Comparison of ENCODE assay signal across 8 mouse cellular contexts in the genomic region with DNA sequence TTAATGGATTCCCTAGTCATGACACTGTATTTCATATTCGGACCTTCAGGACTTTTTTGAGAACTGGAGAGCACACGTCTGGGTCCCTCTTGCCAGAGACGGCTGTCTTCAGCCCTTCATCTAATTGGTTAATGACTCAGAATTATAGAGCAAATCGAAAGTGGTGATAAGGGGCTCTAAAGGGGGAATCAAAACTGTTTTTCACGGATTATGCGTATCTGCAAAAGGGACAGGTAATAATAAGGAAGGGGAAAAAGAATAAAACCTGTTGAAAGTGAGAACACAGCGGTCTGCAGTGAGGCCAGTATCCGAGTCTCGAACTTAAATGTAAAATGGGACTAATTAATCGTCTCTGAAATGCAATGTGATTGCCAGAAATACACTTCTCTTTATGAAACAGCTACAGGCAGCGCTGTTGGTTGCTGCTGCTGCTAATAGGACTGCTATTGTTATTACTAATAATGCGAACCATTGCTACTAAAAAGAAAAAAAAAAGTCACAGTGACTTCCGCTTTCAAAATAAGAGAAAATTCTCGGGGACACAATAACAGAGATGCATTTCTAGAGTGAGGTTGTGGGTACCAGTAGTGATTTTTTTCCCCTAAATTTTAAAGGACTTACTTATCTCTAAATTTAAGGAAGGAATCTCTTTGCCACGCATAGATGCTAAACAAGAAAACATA. TPM values are rescaled to one million over a fixed set of nuclear protein-coding genes. Genes with fewer than 3 reads are reported as not detected.
A peak's percentile ranks its signal among the peaks of the same experiment; 100 is the strongest.
DNase-seq lines count a peak whose midpoint lies in the region; ATAC-seq and TF ChIP-seq lines count a peak whose summit lies in the region.

No protein-coding gene starts in this region.

- peak overlapping the region; percentile 47; the same call in 1 of the 2 replicates for H3K9ac ChIP-seq in kidney, embryonic 14.5 days (ENCODE audit: low read depth, low read length)
- H3K9ac ChIP-seq in hindbrain, embryonic 16.5 days (ENCODE audit: low read depth, low read length) = peak overlapping the region; percentile 80
- H3K9ac ChIP-seq in midbrain, embryonic 15.5 days = peak overlapping the region; percentile 80

- TF ChIP-seq POLR2A in brain, embryonic 14.5 days (IDR thresholded peaks at IDR 0.05; ENCODE audit: borderline replicate concordance, extremely low read depth, insufficient read depth, insufficient read length, poor library complexity, severe bottlenecking) = no peak

- H3K27me3 ChIP-seq in kidney, embryonic 14.5 days (ENCODE audit: control insufficient read depth, insufficient read depth, low read length) = peaks cover 9% of the 10 kb centered on the region; the same call in 1 of the 2 replicates
- H3K27me3 ChIP-seq in hindbrain, embryonic 16.5 days (replicated peaks; ENCODE audit: control insufficient read depth, insufficient read depth, low read length) = no peaks in the 10 kb centered on the region
- no peaks in the 10 kb centered on the region for H3K27me3 ChIP-seq in midbrain, embryonic 15.5 days (replicated peaks)

- DNase-seq in kidney, adult 11 months = no peak
- DNase-seq in brain, embryonic 14.5 days (ENCODE audit: low read depth) = peak; percentile 49
- DNase-seq in layer of hippocampus, postnatal 36 days = no peak
- no peak for DNase-seq in layer of hippocampus, postnatal 25 days (ENCODE audit: extremely low spot score in 1 of 2, low spot score in 1 of 2)
- no peak for DNase-seq in adipocyte (ENCODE audit: low spot score)

- H3K4me1 ChIP-seq in kidney, embryonic 14.5 days (ENCODE audit: control insufficient read depth, insufficient read depth, low read length) = no peaks in the 10 kb centered on the region
- no peaks in the 10 kb centered on the region for H3K4me1 ChIP-seq in hindbrain, embryonic 16.5 days (ENCODE audit: control insufficient read depth, insufficient read depth, low read depth, low read length)
- H3K4me1 ChIP-seq in midbrain, embryonic 15.5 days = peaks cover 13% of the 10 kb centered on the region

- H3K9me3 ChIP-seq in kidney, embryonic 14.5 days (ENCODE audit: control insufficient read depth, low read length) = no peaks in the 10 kb centered on the region
- H3K9me3 ChIP-seq in hindbrain, embryonic 16.5 days (ENCODE audit: control insufficient read depth, low read length) = no peaks in the 10 kb centered on the region
- no peaks in the 10 kb centered on the region for H3K9me3 ChIP-seq in midbrain, embryonic 15.5 days

- no peak overlapping the region for H3K27ac ChIP-seq in kidney, embryonic 14.5 days (ENCODE audit: low read depth, low read length)
- H3K27ac ChIP-seq in hindbrain, embryonic 16.5 days (ENCODE audit: low read depth, low read length) = no peak overlapping the region
- peak overlapping the region; percentile 85; the same call in 1 of the 2 replicates for H3K27ac ChIP-seq in midbrain, embryonic 15.5 days

- WGBS in kidney, embryonic 14.5 days = 17% methylated on average over 15 of the region's 15 CpGs
- 10% methylated on average over 15 of the region's 15 CpGs for WGBS in hindbrain, embryonic 16.5 days
- 7% methylated on average over 15 of the region's 15 CpGs for WGBS in midbrain, embryonic 15.5 days

- H3K4me2 ChIP-seq in kidney, embryonic 14.5 days (replicated peaks; ENCODE audit: low read depth, low read length) = peak overlapping the region; percentile 88
- H3K4me2 ChIP-seq in hindbrain, embryonic 16.5 days (ENCODE audit: low read length) = peak overlapping the region; percentile 80
- H3K4me2 ChIP-seq in midbrain, embryonic 15.5 days = peak overlapping the region; percentile 68

- no peaks in the 10 kb centered on the region for H3K36me3 ChIP-seq in kidney, embryonic 14.5 days (ENCODE audit: control insufficient read depth, insufficient read depth, low read length)
- H3K36me3 ChIP-seq in hindbrain, embryonic 16.5 days (ENCODE audit: control insufficient read depth, insufficient read depth, low read length) = no peaks in the 10 kb centered on the region
- H3K36me3 ChIP-seq in midbrain, embryonic 15.5 days (replicated peaks) = no peaks in the 10 kb centered on the region

- peak overlapping the region; percentile 67 for H3K4me3 ChIP-seq in kidney, embryonic 14.5 days (ENCODE audit: low read length)
- peak overlapping the region; percentile 61 for H3K4me3 ChIP-seq in hindbrain, embryonic 16.5 days (ENCODE audit: low read length)
- peak overlapping the region; percentile 92 for H3K4me3 ChIP-seq in midbrain, embryonic 15.5 days

- no peak for ATAC-seq in kidney, embryonic 14.5 days (ENCODE audit: low FRiP score, low TSS enrichment)
- ATAC-seq in hindbrain, embryonic 16.5 days = peak; percentile 38
- peak; percentile 34; the same call in 1 of the 2 replicates for ATAC-seq in midbrain, embryonic 15.5 days (replicated peaks)

- TF ChIP-seq CTCF in brain, embryonic 14.5 days (IDR thresholded peaks at IDR 0.05; ENCODE audit: borderline replicate concordance, extremely low read depth, insufficient read depth, insufficient read length) = no peak

RNA-seq across cellular contexts. Expression of a gene that starts 1.0 kb away (rescaled TPM):
- 0.27 and 0.38 TPM in 2 replicates for polyA plus RNA-seq in kidney, embryonic 14.5 days (2014; fragmentation: Nextera tagmentation; extraction: Ambion mirVana)
- 1.5 and 2.5 TPM in 2 replicates for polyA plus RNA-seq in brain, embryonic 14.5 days (2012; rRNA removed)
- 3.6 and 4.5 TPM in 2 replicates for polyA plus RNA-seq in hindbrain, embryonic 16.5 days (2015; fragmentation: Nextera tagmentation; extraction: Ambion mirVana)
- 2.6 and 3.1 TPM in 2 replicates for polyA plus RNA-seq in midbrain, embryonic 15.5 days (2015; fragmentation: Nextera tagmentation; extraction: Ambion mirVana)
- 1 to 10 TPM; 4.1 to 5.5 TPM for total RNA-seq in layer of hippocampus, postnatal 36 days (2021)
- total RNA-seq in layer of hippocampus, postnatal 25 days (2021) = 1 to 10 TPM; 5.5 to 5.9 TPM

RNA-seq across cellular contexts. Expression of a gene that starts 7.8 kb away (rescaled TPM):
- polyA plus RNA-seq in kidney, embryonic 14.5 days (2014; fragmentation: Nextera tagmentation; extraction: Ambion mirVana) = not detected in 2 replicates
- polyA plus RNA-seq in brain, embryonic 14.5 days (2012; rRNA removed) = 0.10 TPM in 1 of 2 replicates, not detected in the other
- polyA plus RNA-seq in hindbrain, embryonic 16.5 days (2015; fragmentation: Nextera tagmentation; extraction: Ambion mirVana) = not detected in 2 replicates
- not detected in 2 replicates for polyA plus RNA-seq in midbrain, embryonic 15.5 days (2015; fragmentation: Nextera tagmentation; extraction: Ambion mirVana)
- under 1 TPM in 1 of 2 experiments, not detected in 1; 0.23 TPM for total RNA-seq in layer of hippocampus, postnatal 36 days (2021)
- total RNA-seq in layer of hippocampus, postnatal 25 days (2021) = under 1 TPM in 1 of 2 experiments, not detected in 1; 0.12 TPM
